Mouse (Mus musculus): ENCODE measurements around the gene Pax4.

The Pax4 gene

GRCm38 (mm10) chr6:28449253-28449652 is at the start of gene Pax4:
Pax4 (minus strand) TSS chr6:28449353.
- no peak for DNase-seq

GRCm38 (mm10) chr6:28497837-28498236 is 48.7 kb upstream of the Pax4 start:
- no peak for DNase-seq

GRCm38 (mm10) chr6:28491198-28491597 is 42.0 kb upstream of the Pax4 start:
- no peak for DNase-seq

GRCm38 (mm10) chr6:28490612-28491011 is 41.5 kb upstream of the Pax4 start:
- no peak for DNase-seq

GRCm38 (mm10) chr6:28488204-28488851 is 39.2 kb upstream of the Pax4 start:
- no peak for DNase-seq

- DNase-seq = no peak
These were observed 37.8 kb upstream of the Pax4 start for GRCm38 (mm10) chr6:28486905-28487304.

GRCm38 (mm10) chr6:28486471-28486870 is 37.3 kb upstream of the Pax4 start:
- DNase-seq = no peak

GRCm38 (mm10) chr6:28486008-28486407 is 36.9 kb upstream of the Pax4 start:
- no peak for DNase-seq

- DNase-seq = no peak
These were observed 33.7 kb upstream of the Pax4 start for GRCm38 (mm10) chr6:28482711-28483315.

- DNase-seq = no peak
These were observed 31.8 kb upstream of the Pax4 start for GRCm38 (mm10) chr6:28480752-28481492.

- peak; percentile 98 for DNase-seq
These were observed 31.0 kb upstream of the Pax4 start for GRCm38 (mm10) chr6:28479865-28480751.

- DNase-seq = no peak
These were observed 25.7 kb upstream of the Pax4 start, which contains the start of gene Snd1 for GRCm38 (mm10) chr6:28474839-28475238. Snd1 (plus strand) TSS chr6:28475139.

- DNase-seq = no peak
These were observed 25.1 kb upstream of the Pax4 start for GRCm38 (mm10) chr6:28474211-28474610.

- no peak for DNase-seq
These were observed 22.3 kb upstream of the Pax4 start for GRCm38 (mm10) chr6:28471284-28472035.

- DNase-seq = no peak
These were observed 21.5 kb upstream of the Pax4 start for GRCm38 (mm10) chr6:28470621-28471020.

- DNase-seq = no peak
These were observed 21.0 kb upstream of the Pax4 start for GRCm38 (mm10) chr6:28470017-28470602.

- DNase-seq = no peak
These were observed 15.5 kb upstream of the Pax4 start for GRCm38 (mm10) chr6:28464630-28465029.

- peak; percentile 41 for DNase-seq
These were observed 11.4 kb upstream of the Pax4 start for GRCm38 (mm10) chr6:28460534-28460933.

GRCm38 (mm10) chr6:28459221-28459668 is 10.1 kb upstream of the Pax4 start:
- DNase-seq = no peak

GRCm38 (mm10) chr6:28450977-28451376 is 1.8 kb upstream of the Pax4 start:
- no peak for DNase-seq

- no peak for DNase-seq
These were observed 1.3 kb upstream of the Pax4 start for GRCm38 (mm10) chr6:28450481-28450880.

GRCm38 (mm10) chr6:28447937-28448336 is 1.2 kb downstream of the Pax4 start:
- DNase-seq = no peak
